Mouse (Mus musculus) frontal cortex, adult 2 months (tissue): ENCODE measurements around the gene Pla2g2f. TPM values are rescaled to one million over a fixed set of nuclear protein-coding genes. Genes with fewer than 3 reads are reported as not detected.

ENCODE experiments used
- DNase-seq, 2 experiments: peaks; one replicate each; pipeline ENCODE4 v3.0.0; 2022; ENCODE audit warnings: low spot score in 1 of 2; ENCODE audit errors: extremely low spot score in 1 of 2
- polyA plus RNA-seq: library from polyadenylated mRNA; depleted of rRNA; stranded (reverse); fragments of >200 nt; gene quantifications from 2 replicates; pipeline ENCODE4 v1.2.3, GENCODE M21; 2012; rRNA removed

Pla2g2f gene
- polyA plus RNA-seq, result 0.08 and 0.13 TPM in 2 replicates

- DNase-seq, result no peak
Observed at GRCm38 (mm10) chr4:138757416-138757815, at the start of gene Pla2g2f. Gene Pla2g2f (minus strand): TSS chr4:138757626.

- DNase-seq, result no peak
Observed at GRCm38 (mm10) chr4:138806920-138807541, 49.6 kb upstream of the Pla2g2f start.

- no peak for DNase-seq
Observed at GRCm38 (mm10) chr4:138806160-138806559, 48.7 kb upstream of the Pla2g2f start.

- DNase-seq, result no peak
Observed at GRCm38 (mm10) chr4:138805248-138805647, 47.8 kb upstream of the Pla2g2f start.

GRCm38 (mm10) chr4:138802917-138803316, 45.5 kb upstream of the Pla2g2f start:
- DNase-seq, result no peak

- DNase-seq, result peak; percentile 69 to 75
Observed at GRCm38 (mm10) chr4:138801631-138802030, 44.2 kb upstream of the Pla2g2f start.

GRCm38 (mm10) chr4:138800134-138800744, 42.8 kb upstream of the Pla2g2f start:
- no peak for DNase-seq

- DNase-seq, result peak; percentile 59 to 64
Observed at GRCm38 (mm10) chr4:138797217-138797570, 39.8 kb upstream of the Pla2g2f start.

GRCm38 (mm10) chr4:138796513-138797216, 39.2 kb upstream of the Pla2g2f start:
- no peak for DNase-seq

- no peak for DNase-seq
Observed at GRCm38 (mm10) chr4:138794344-138794743, 36.9 kb upstream of the Pla2g2f start.

- DNase-seq, result peak; percentile 39 to 86
Observed at GRCm38 (mm10) chr4:138793276-138793675, 35.9 kb upstream of the Pla2g2f start.

- DNase-seq, result no peak
Observed at GRCm38 (mm10) chr4:138792599-138792998, 35.2 kb upstream of the Pla2g2f start.

GRCm38 (mm10) chr4:138791452-138791851, 34.0 kb upstream of the Pla2g2f start:
- no peak for DNase-seq

- DNase-seq, result no peak
Observed at GRCm38 (mm10) chr4:138788381-138788780, 31.0 kb upstream of the Pla2g2f start.

- peak in 1 of 2 experiments; percentile 63 for DNase-seq
Observed at GRCm38 (mm10) chr4:138786141-138786540, 28.7 kb upstream of the Pla2g2f start.

- DNase-seq, result no peak
Observed at GRCm38 (mm10) chr4:138785721-138786120, 28.3 kb upstream of the Pla2g2f start.

- peak; percentile 61 to 83 for DNase-seq
Observed at GRCm38 (mm10) chr4:138782098-138782497, 24.7 kb upstream of the Pla2g2f start.

GRCm38 (mm10) chr4:138780300-138780699, 22.9 kb upstream of the Pla2g2f start:
- no peak for DNase-seq

GRCm38 (mm10) chr4:138777417-138778407, 20.3 kb upstream of the Pla2g2f start:
- no peak for DNase-seq

GRCm38 (mm10) chr4:138775435-138775834, 18.0 kb upstream of the Pla2g2f start, which contains the start of gene Pla2g2d:
Gene Pla2g2d (plus strand): TSS chr4:138775735.
- no peak for DNase-seq
